ENCODE assay signal across 9 mouse cellular contexts in the genomic region with DNA sequence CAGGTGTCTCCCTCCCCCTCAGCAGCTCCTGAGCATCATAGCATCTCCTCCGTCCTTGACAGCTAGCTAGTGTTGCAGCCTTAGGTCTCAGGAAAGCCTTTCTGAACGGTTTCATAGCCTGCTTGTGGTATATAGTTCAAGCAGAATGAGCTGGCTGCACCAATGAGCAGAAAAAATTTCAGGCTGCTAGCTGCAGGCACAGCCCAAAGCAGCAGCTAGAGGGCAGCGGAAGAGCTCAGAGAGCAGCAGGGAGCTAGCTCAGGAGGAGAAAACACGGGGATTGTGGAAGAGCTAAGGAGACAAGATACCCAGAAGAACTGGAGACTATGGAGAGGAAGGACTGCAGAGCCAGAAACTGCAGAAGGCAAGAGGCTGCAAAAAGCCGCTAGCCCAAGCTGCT. TPM values are rescaled to one million over a fixed set of nuclear protein-coding genes. Genes with fewer than 3 reads are reported as not detected.
DNase-seq lines count a peak whose midpoint lies in the region; ATAC-seq and TF ChIP-seq lines count a peak whose summit lies in the region.
"Had no signal": no experiment of that assay in that cellular context is flagged by ENCODE, and none has a peak within 500 bp of the region (broad histone marks: within the 10 kb centered on the region; RNA-seq: fewer than 3 reads in every experiment).

No protein-coding gene starts in this region.

- in situ Hi-C loops in ES-E14 (cut with MboI; ENCODE audit: low sequenced_read_pairs in 2 of 2, unreplicated experiment in 2 of 2), result no loop called here

- no peak; the same call in 1 of the 2 replicates for ATAC-seq in hindbrain, embryonic 13.5 days (ENCODE audit: low FRiP score)
- peak; percentile 85 for ATAC-seq in hindbrain, embryonic 15.5 days (ENCODE audit: low FRiP score, low read depth)
- peak; percentile 47; the same call in 1 of the 2 replicates for ATAC-seq in megakaryocyte, adult 5-6 weeks (ENCODE audit: poor library complexity, severe bottlenecking)

- no peak overlapping the region for H3K4me3 ChIP-seq in hindbrain, embryonic 10.5 days
- H3K4me3 ChIP-seq in hindbrain, embryonic 13.5 days, result no peak overlapping the region
- no peak overlapping the region for H3K4me3 ChIP-seq in ES-E14 (ENCODE audit: insufficient read depth in 1 of 2, low read depth in 1 of 2, low read length in 2 of 2, poor library complexity in 1 of 2, severe bottlenecking in 1 of 2)
- H3K4me3 ChIP-seq in hindbrain, embryonic 15.5 days, result no peak overlapping the region
- H3K4me3 ChIP-seq: liver, embryonic 15.5 days had no signal

- peaks cover 15% of the 10 kb centered on the region; the same call in 1 of the 2 replicates for H3K4me1 ChIP-seq in hindbrain, embryonic 10.5 days (replicated peaks)
- no peaks in the 10 kb centered on the region; the same call in 1 of the 2 replicates for H3K4me1 ChIP-seq in hindbrain, embryonic 13.5 days (replicated peaks)
- H3K4me1 ChIP-seq in ES-E14 (ENCODE audit: control insufficient read depth in 2 of 2, insufficient read depth in 2 of 2, low read length in 2 of 2, poor library complexity in 1 of 2), result no peaks in the 10 kb centered on the region
- peaks cover 7% of the 10 kb centered on the region; the same call in 1 of the 2 replicates for H3K4me1 ChIP-seq in hindbrain, embryonic 15.5 days (replicated peaks)
- H3K4me1 ChIP-seq: liver, embryonic 15.5 days had no signal

- no peak overlapping the region; the same call in 1 of the 2 replicates for H3K9ac ChIP-seq in hindbrain, embryonic 13.5 days
- H3K9ac ChIP-seq in ES-E14 (ENCODE audit: insufficient read depth, low read depth, low read length, poor library complexity, severe bottlenecking), result no peak overlapping the region
- no peak overlapping the region for H3K9ac ChIP-seq in hindbrain, embryonic 15.5 days
- H3K9ac ChIP-seq: liver, embryonic 15.5 days had no signal

- no peak overlapping the region for H3K27ac ChIP-seq in hindbrain, embryonic 10.5 days
- H3K27ac ChIP-seq in hindbrain, embryonic 13.5 days, result no peak overlapping the region
- no peak overlapping the region for H3K27ac ChIP-seq in ES-E14 (ENCODE audit: insufficient read depth, low read depth, low read length, poor library complexity, severe bottlenecking)
- H3K27ac ChIP-seq in hindbrain, embryonic 15.5 days (replicated peaks), result no peak overlapping the region
- H3K27ac ChIP-seq: liver, embryonic 15.5 days had no signal

- no peaks in the 10 kb centered on the region for H3K27me3 ChIP-seq in hindbrain, embryonic 10.5 days (ENCODE audit: insufficient read depth, poor library complexity, severe bottlenecking)
- no peaks in the 10 kb centered on the region for H3K27me3 ChIP-seq in hindbrain, embryonic 13.5 days
- H3K27me3 ChIP-seq in hindbrain, embryonic 15.5 days, result no peaks in the 10 kb centered on the region

- peak; percentile 22 for DNase-seq in hindbrain, embryonic 10.5 days (ENCODE audit: low spot score)
- DNase-seq in ES-E14 (ENCODE audit: low read depth, low spot score), result peak; percentile 12
- DNase-seq in cerebellum, adult 18-20 months, result peak; percentile 44 to 59
- DNase-seq in thymus, postnatal 0 days (ENCODE audit: low spot score), result peak; percentile 29
- DNase-seq in spleen, adult 12 weeks (ENCODE audit: low spot score), result no peak

- H3K9me3 ChIP-seq in hindbrain, embryonic 10.5 days, result no peaks in the 10 kb centered on the region
- H3K9me3 ChIP-seq in hindbrain, embryonic 13.5 days, result no peaks in the 10 kb centered on the region
- H3K9me3 ChIP-seq in ES-E14 (ENCODE audit: control insufficient read depth, insufficient read depth, low read depth, low read length), result no peaks in the 10 kb centered on the region
- H3K9me3 ChIP-seq in hindbrain, embryonic 15.5 days, result no peaks in the 10 kb centered on the region
- H3K9me3 ChIP-seq: liver, embryonic 15.5 days had no signal

- no peaks in the 10 kb centered on the region for H3K36me3 ChIP-seq in hindbrain, embryonic 10.5 days
- no peaks in the 10 kb centered on the region for H3K36me3 ChIP-seq in hindbrain, embryonic 13.5 days
- no peaks in the 10 kb centered on the region for H3K36me3 ChIP-seq in ES-E14 (ENCODE audit: control insufficient read depth, insufficient read depth, low read length, poor library complexity, severe bottlenecking)
- H3K36me3 ChIP-seq in hindbrain, embryonic 15.5 days, result no peaks in the 10 kb centered on the region
- H3K36me3 ChIP-seq: liver, embryonic 15.5 days had no signal

- 23% methylated on average over 5 of the region's 5 CpGs for WGBS in hindbrain, embryonic 10.5 days
- WGBS in hindbrain, embryonic 13.5 days, result 19% methylated on average over 5 of the region's 5 CpGs
- 15% methylated on average over 5 of the region's 5 CpGs for WGBS in hindbrain, embryonic 15.5 days

- no peak overlapping the region for H3K4me2 ChIP-seq in hindbrain, embryonic 13.5 days
- H3K4me2 ChIP-seq in hindbrain, embryonic 15.5 days, result no peak overlapping the region
- H3K4me2 ChIP-seq: liver, embryonic 15.5 days had no signal

TF ChIP-seq in ES-E14, 5 proteins besides CTCF, POLR2A, EP300 and RAD21:
- no peak for TF ChIP-seq ZNF384 (IDR thresholded peaks at IDR 0.05; ENCODE audit: low read depth, low read length)
- TF ChIP-seq ZC3H11A (IDR thresholded peaks at IDR 0.05; ENCODE audit: borderline replicate concordance, low read depth, low read length), result no peak
- TF ChIP-seq CHD2 (IDR thresholded peaks at IDR 0.05; ENCODE audit: low read depth, low read length), result no peak
- no peak for TF ChIP-seq HCFC1 (IDR thresholded peaks at IDR 0.05; ENCODE audit: borderline replicate concordance, insufficient read depth, low read length)
- no peak for TF ChIP-seq MAFK (IDR thresholded peaks at IDR 0.05; ENCODE audit: insufficient read depth, low read depth, low read length)
TF ChIP-seq in ES-E14: peak in this region for 0.

RNA-seq across cellular contexts. Expression of a gene that starts 7.5 kb away (rescaled TPM):
- 15.9 TPM in 2 replicates for polyA plus RNA-seq in hindbrain, embryonic 10.5 days (2016; fragmentation: Nextera tagmentation; extraction: Ambion mirVana)
- 17.0 and 17.1 TPM in 2 replicates for polyA plus RNA-seq in hindbrain, embryonic 13.5 days (2015; fragmentation: Nextera tagmentation; extraction: Ambion mirVana)
- 17.6 and 17.7 TPM in 2 replicates for total RNA-seq in ES-E14 (2012; rRNA removed)
- polyA plus RNA-seq in hindbrain, embryonic 15.5 days (2015; fragmentation: Nextera tagmentation; extraction: Ambion mirVana), result 11.8 and 12.7 TPM in 2 replicates
- total RNA-seq in megakaryocyte, adult 5-6 weeks (2015), result 22.4 and 27.8 TPM in 2 replicates
- total RNA-seq in megakaryocyte, adult 5-6 weeks (2017), result 26.7 and 27.2 TPM in 2 replicates
- polyA plus RNA-seq in thymus, postnatal 0 days (2015; fragmentation: Nextera tagmentation; extraction: Ambion mirVana), result 11.0 and 12.9 TPM in 2 replicates

RNA-seq across cellular contexts. Expression of a gene that starts 13.4 kb away (rescaled TPM):
- not detected in 2 replicates for polyA plus RNA-seq in hindbrain, embryonic 10.5 days (2016; fragmentation: Nextera tagmentation; extraction: Ambion mirVana)
- polyA plus RNA-seq in hindbrain, embryonic 13.5 days (2015; fragmentation: Nextera tagmentation; extraction: Ambion mirVana), result not detected in 2 replicates
- total RNA-seq in ES-E14 (2012; rRNA removed), result 0.80 TPM in 1 of 2 replicates, not detected in the other
- polyA plus RNA-seq in hindbrain, embryonic 15.5 days (2015; fragmentation: Nextera tagmentation; extraction: Ambion mirVana), result not detected in 2 replicates
- total RNA-seq in megakaryocyte, adult 5-6 weeks (2015), result not detected in 2 replicates
- total RNA-seq in megakaryocyte, adult 5-6 weeks (2017), result not detected in 2 replicates
- polyA plus RNA-seq in thymus, postnatal 0 days (2015; fragmentation: Nextera tagmentation; extraction: Ambion mirVana), result not detected in 2 replicates
- polyA plus RNA-seq: liver, embryonic 15.5 days had no signal
